Mouse (Mus musculus) frontal cortex, adult 2 months (tissue): Measurements from ENCODE around the gene Eif4a2. TPM values are rescaled to one million over a fixed set of nuclear protein-coding genes. Genes with fewer than 3 reads are reported as not detected.

Experiments
- DNase-seq, 2 experiments: peaks; one replicate each; pipeline ENCODE4 v3.0.0; 2022; ENCODE audit warnings: low spot score in 1 of 2; ENCODE audit errors: extremely low spot score in 1 of 2
- polyA plus RNA-seq: library from polyadenylated mRNA; depleted of rRNA; stranded (reverse); fragments of >200 nt; gene quantifications from 2 replicates; pipeline ENCODE4 v1.2.3, GENCODE M21; 2012; rRNA removed

Gene Eif4a2
- polyA plus RNA-seq, 1 experiment, result 787 TPM

- DNase-seq, result peak in 1 of 2 experiments; percentile 53
Measured at GRCm38 (mm10) chr16:23135421-23136149, 28.3 kb downstream of the Eif4a2 start.

GRCm38 (mm10) chr16:23136406-23136970, 29.2 kb downstream of the Eif4a2 start:
- DNase-seq, result no peak

GRCm38 (mm10) chr16:23140911-23141310, 33.7 kb downstream of the Eif4a2 start:
- DNase-seq, result no peak

GRCm38 (mm10) chr16:23144326-23144725, 37.1 kb downstream of the Eif4a2 start:
- no peak for DNase-seq

- no peak for DNase-seq
Measured at GRCm38 (mm10) chr16:23145211-23145610, 38.0 kb downstream of the Eif4a2 start.

- no peak for DNase-seq
Measured at GRCm38 (mm10) chr16:23146280-23146679, 39.0 kb downstream of the Eif4a2 start, which contains the start of gene Adipoq. Adipoq (plus strand) TSS chr16:23146536.

- DNase-seq, result no peak
Measured at GRCm38 (mm10) chr16:23148936-23149335, 41.7 kb downstream of the Eif4a2 start.

- DNase-seq, result no peak
Measured at GRCm38 (mm10) chr16:23149396-23149795, 42.2 kb downstream of the Eif4a2 start.

GRCm38 (mm10) chr16:23151423-23151822, 44.2 kb downstream of the Eif4a2 start:
- peak in 1 of 2 experiments; percentile 76 for DNase-seq

- DNase-seq, result no peak
Measured at GRCm38 (mm10) chr16:23154261-23154660, 47.0 kb downstream of the Eif4a2 start.

GRCm38 (mm10) chr16:23157013-23157412, 49.8 kb downstream of the Eif4a2 start:
- no peak for DNase-seq

GRCm38 (mm10) chr16:23158292-23158691, 51.0 kb downstream of the Eif4a2 start:
- no peak for DNase-seq

GRCm38 (mm10) chr16:23158957-23159356, 51.7 kb downstream of the Eif4a2 start:
- no peak for DNase-seq

GRCm38 (mm10) chr16:23159749-23160148, 52.5 kb downstream of the Eif4a2 start:
- no peak for DNase-seq

GRCm38 (mm10) chr16:23162116-23162515, 54.9 kb downstream of the Eif4a2 start:
- no peak for DNase-seq

Other genes starting within 250 kb of the Eif4a2 start
- gene Tbccd1, start 249.8 kb upstream of the Eif4a2 start, polyA plus RNA-seq, result 16.2 and 19.2 TPM in 2 replicates
- 42.9 and 43.0 TPM in 2 replicates for gene Dnajb11, start 249.6 kb upstream of the Eif4a2 start, polyA plus RNA-seq
- gene Ahsg, start 216.2 kb upstream of the Eif4a2 start, polyA plus RNA-seq, result 0.14 and 0.42 TPM in 2 replicates
- 0.26 and 1.5 TPM in 2 replicates for gene Fetub, start 189.1 kb upstream of the Eif4a2 start, polyA plus RNA-seq
- gene Hrg, start 156.4 kb upstream of the Eif4a2 start, polyA plus RNA-seq, result not detected in 2 replicates
- 0.17 TPM in 1 of 2 replicates, not detected in the other for gene Kng2, start 78.0 kb upstream of the Eif4a2 start, polyA plus RNA-seq
- 0.32 TPM in 1 of 2 replicates, not detected in the other for gene Kng1, start 49.6 kb upstream of the Eif4a2 start, polyA plus RNA-seq
- gene Rfc4, start 20.3 kb downstream of the Eif4a2 start, polyA plus RNA-seq, result 2.7 TPM in 2 replicates
- gene Adipoq, start 39.1 kb downstream of the Eif4a2 start, polyA plus RNA-seq, result 0.16 and 0.25 TPM in 2 replicates
- 15.8 and 19.8 TPM in 2 replicates for gene St6gal1, start 117.3 kb downstream of the Eif4a2 start, polyA plus RNA-seq